Mouse (Mus musculus) thymus, adult 2 months (tissue): ENCODE results near the gene Cenpf.

Source experiments
- CTCF ChIP-seq: fragments of 200-500 bp; IDR thresholded peaks from 2 replicates; pipeline ENCODE4 v1.5.1; 2012; ENCODE audit warnings: mild to moderate bottlenecking, control low read depth, low read length, moderate library complexity, borderline replicate concordance; ENCODE audit not compliant: control insufficient read depth, poor library complexity, insufficient read depth; ENCODE audit errors: extremely low read depth
- POLR2A ChIP-seq: fragments of 200-500 bp; IDR thresholded peaks from 2 replicates; pipeline ENCODE4 v1.6.1; 2012; ENCODE audit warnings: mild to moderate bottlenecking, low read length, control low read depth, moderate library complexity; ENCODE audit not compliant: control insufficient read depth, poor library complexity, insufficient read depth; ENCODE audit errors: extremely low read depth

- TF ChIP-seq POLR2A (no peak), CTCF (no peak)
Observed at GRCm38 (mm10) chr1:189605598-189606126, 82.2 kb downstream of the Cenpf start.
